Mouse (Mus musculus): ENCODE measurements around the gene Ppm1h. TPM values are rescaled to one million over a fixed set of nuclear protein-coding genes. Genes with fewer than 3 reads are reported as not detected.
"Not testable (repeated sequence)": the region's sequence is repeated elsewhere in the genome, so short reads cannot be mapped to it uniquely, and the experiment has no call there.

The Ppm1h gene
- polyA plus RNA-seq, 1 experiment from 2014 or later: 10.7 TPM

DNA sequence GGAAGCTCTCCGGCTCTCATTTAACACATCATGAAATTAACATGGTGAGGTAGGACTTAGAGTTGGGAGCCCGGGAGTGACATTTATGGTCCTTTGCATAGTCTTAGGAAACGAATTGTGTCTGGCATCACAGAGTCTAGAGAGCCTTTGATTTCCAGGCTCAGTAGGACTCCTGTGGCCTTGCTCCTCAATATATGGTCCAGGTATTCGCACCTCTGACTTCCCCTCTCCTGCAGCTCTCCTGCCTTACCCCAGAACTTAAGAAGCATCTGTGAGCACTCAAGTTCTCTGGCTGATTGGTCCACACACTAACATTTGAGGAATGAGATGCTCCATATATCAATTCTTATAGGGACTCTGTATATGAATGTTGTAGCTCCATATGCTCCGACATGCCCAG lies 240.2 kb downstream of the Ppm1h start:
- Histone ChIP-seq H3K4me2 (replicated peaks) (no peak overlapping the region), H3K4me3 (no peak overlapping the region), H3K9ac (replicated peaks) (no peak overlapping the region), H3K9me3 (no peaks in the 10 kb centered on the region), H3K27me3 (no peaks in the 10 kb centered on the region), H3K4me1 (no peaks in the 10 kb centered on the region), H3K27ac (replicated peaks) (no peak overlapping the region), H3K36me3 (no peaks in the 10 kb centered on the region)
- WGBS: 94% methylated on average over 5 of the region's 5 CpGs
- ATAC-seq (replicated peaks): no peak

DNA sequence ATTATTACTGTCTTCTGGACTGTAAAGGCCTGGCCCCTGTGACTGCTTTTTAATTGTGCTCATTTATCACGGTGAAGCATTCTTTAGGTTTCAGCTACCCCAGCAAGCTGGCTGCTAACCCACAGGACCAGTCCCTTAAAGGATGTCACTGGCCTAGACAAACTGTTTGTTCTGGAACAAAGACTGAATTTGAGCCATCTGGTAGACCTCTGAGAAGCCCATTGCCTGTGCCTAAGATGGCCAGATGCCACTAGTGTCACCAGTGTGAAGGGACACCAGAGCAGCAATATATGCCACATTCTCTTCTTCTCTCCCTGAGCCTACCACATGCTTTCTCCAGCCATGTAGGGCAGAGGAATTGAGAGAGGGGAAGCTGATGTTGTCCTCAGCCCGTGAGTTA lies 240.9 kb downstream of the Ppm1h start:
- no peak overlapping the region for H3K9ac ChIP-seq (replicated peaks)
- no peaks in the 10 kb centered on the region for H3K27me3 ChIP-seq
- no peak for ATAC-seq (replicated peaks)
- no peak overlapping the region for H3K27ac ChIP-seq (replicated peaks)
- no peaks in the 10 kb centered on the region for H3K36me3 ChIP-seq
- no peak overlapping the region for H3K4me3 ChIP-seq
- 86% methylated on average over 2 of the region's 2 CpGs for WGBS
- H3K4me2 ChIP-seq (replicated peaks): no peak overlapping the region
- H3K9me3 ChIP-seq: no peaks in the 10 kb centered on the region
- no peaks in the 10 kb centered on the region for H3K4me1 ChIP-seq

DNA sequence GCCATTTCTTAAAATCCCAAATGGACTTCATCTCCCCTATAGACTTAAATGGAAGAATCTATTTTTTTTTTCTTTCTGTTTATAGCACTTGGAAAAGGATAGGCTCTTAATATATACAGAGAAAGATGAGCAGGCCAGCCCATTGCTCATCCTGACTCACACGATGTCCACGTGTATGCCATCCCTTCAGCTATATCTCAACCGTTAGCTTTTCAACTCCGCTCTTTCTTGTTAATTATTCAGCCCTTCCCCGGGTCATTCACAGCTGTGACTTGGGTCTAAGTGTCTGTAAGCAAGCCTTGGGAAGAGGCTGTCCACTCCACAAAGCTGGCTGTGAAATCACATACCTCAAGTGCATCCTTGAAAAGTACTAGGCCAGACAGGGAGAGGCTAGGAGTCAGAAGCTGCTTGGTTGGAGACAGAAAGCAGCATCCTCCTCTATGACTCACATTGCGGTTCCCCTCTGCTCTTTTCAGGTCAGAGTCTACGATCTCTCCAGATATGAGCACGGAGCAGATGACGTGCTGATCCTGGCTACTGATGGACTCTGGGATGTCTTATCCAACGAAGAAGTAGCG lies 241.7 kb downstream of the Ppm1h start:
- H3K9ac ChIP-seq (replicated peaks): no peak overlapping the region
- H3K9me3 ChIP-seq: no peaks in the 10 kb centered on the region
- no peak overlapping the region for H3K4me3 ChIP-seq
- H3K4me1 ChIP-seq: no peaks in the 10 kb centered on the region
- H3K4me2 ChIP-seq (replicated peaks): no peak overlapping the region
- H3K36me3 ChIP-seq: no peaks in the 10 kb centered on the region
- H3K27me3 ChIP-seq: no peaks in the 10 kb centered on the region
- ATAC-seq (replicated peaks): no peak
- WGBS: 95% methylated on average over 11 of the region's 11 CpGs
- H3K27ac ChIP-seq (replicated peaks): no peak overlapping the region

DNA sequence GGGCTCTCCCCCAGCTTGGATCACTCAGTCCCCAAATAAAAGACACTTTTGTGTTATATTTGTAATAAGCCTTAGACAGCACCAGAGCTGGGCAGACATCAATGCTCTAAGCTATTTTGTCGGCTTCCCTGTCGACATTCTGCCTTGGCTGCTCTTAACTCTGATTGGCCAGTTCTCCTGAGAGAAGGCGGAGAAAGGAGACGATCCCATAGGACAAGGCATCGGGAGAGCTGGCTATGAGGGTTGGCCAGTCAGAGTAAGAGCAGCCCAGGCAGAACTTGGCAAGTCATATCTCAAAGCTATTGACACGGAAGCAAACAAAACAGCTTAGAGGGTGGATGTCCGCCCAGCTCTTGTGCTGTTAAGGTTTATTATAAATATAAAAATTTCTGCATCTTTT lies 243.7 kb downstream of the Ppm1h start:
- no peaks in the 10 kb centered on the region for H3K27me3 ChIP-seq
- WGBS: 39% methylated on average over 7 of the region's 7 CpGs
- peak; percentile 71 for ATAC-seq (replicated peaks)

DNA sequence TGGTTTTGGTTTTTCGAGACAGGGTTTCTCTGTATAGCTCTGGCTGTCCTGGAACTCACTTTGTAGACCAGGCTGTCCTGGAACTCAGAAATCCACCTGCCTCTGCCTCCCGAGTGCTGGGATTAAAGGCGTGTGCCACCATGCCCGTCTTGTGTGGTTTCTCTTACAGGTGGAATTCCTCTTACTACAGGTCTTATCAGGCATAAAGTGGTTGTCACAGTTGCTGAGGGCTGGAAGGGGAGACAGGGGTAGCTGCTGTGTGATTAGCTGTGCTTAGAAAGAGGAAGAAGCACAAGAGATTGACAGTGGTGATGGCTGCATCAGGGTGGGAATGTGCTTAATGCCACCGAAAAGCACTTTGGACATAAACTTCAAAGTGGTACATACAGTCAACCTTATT lies 246.0 kb downstream of the Ppm1h start:
- H3K27ac ChIP-seq (replicated peaks); ATAC-seq (replicated peaks); H3K4me2 ChIP-seq (replicated peaks); H3K4me3 ChIP-seq; H3K9ac ChIP-seq (replicated peaks); H3K4me1 ChIP-seq; H3K27me3 ChIP-seq; H3K9me3 ChIP-seq; H3K36me3 ChIP-seq: not testable (repeated sequence)
- WGBS: 88% methylated on average over 5 of the region's 5 CpGs

More for the DNA sequence above, 243.7 kb downstream of the Ppm1h start:
- H3K9ac ChIP-seq (replicated peaks): no peak overlapping the region
- no peak overlapping the region for H3K4me3 ChIP-seq
- H3K9me3 ChIP-seq: no peaks in the 10 kb centered on the region
- no peak overlapping the region for H3K27ac ChIP-seq (replicated peaks)
- no peaks in the 10 kb centered on the region for H3K36me3 ChIP-seq
- no peak overlapping the region for H3K4me2 ChIP-seq (replicated peaks)
- no peaks in the 10 kb centered on the region for H3K4me1 ChIP-seq

DNA sequence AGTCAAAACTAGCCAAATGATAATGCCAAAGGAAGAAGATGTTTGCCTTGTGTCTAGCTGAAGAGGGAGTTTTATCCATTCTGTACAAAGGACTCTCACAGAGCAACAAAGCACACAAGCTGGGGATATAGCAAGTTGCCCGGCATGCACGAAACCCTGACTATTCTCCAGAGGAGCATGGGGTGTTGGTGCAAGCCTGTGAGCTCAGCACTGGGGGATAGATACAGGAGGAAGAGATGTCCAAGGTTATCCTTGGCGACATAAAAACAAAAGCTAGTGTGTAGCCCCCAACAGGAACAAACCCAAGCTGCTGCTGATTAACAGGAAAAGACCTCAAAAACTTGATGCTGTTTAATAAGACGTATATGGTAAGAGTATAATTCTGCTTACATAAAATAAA lies 247.7 kb downstream of the Ppm1h start:
- H3K4me2 ChIP-seq (replicated peaks): no peak overlapping the region
- no peak overlapping the region for H3K9ac ChIP-seq (replicated peaks)
- H3K27ac ChIP-seq (replicated peaks): no peak overlapping the region
- H3K4me3 ChIP-seq: no peak overlapping the region
- no peak for ATAC-seq (replicated peaks)
- no peaks in the 10 kb centered on the region for H3K27me3 ChIP-seq
- no peaks in the 10 kb centered on the region for H3K36me3 ChIP-seq
- 87% methylated on average over 4 of the region's 4 CpGs for WGBS
- peaks cover 22% of the 10 kb centered on the region for H3K4me1 ChIP-seq
- no peaks in the 10 kb centered on the region for H3K9me3 ChIP-seq

DNA sequence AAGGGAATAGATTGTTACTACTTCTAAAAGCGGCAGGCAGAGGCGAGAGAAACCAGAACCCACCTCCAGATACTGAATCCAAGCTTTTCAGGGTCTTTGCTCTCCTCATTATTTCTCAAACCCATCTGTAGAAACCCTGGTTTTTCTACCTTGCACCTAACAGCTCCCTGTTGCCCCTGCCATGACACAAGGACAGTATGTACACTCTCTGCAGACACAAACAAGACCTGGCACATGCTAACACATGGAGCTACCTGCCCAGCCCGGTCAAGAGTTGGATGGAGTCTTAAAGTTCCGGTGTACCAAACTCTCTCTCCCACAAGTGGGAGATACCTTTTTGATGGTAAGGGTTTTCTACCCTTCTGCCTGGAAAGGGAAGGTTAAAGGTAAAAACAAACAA lies 252.0 kb downstream of the Ppm1h start:
- Histone ChIP-seq H3K36me3 (no peaks in the 10 kb centered on the region), H3K27ac (replicated peaks) (peak overlapping the region; percentile 87; the same call in 1 of the 2 replicates), H3K4me1 (peaks cover 43% of the 10 kb centered on the region), H3K9me3 (no peaks in the 10 kb centered on the region), H3K27me3 (no peaks in the 10 kb centered on the region), H3K9ac (replicated peaks) (no peak overlapping the region), H3K4me3 (no peak overlapping the region), H3K4me2 (replicated peaks) (no peak overlapping the region)
- ATAC-seq (replicated peaks): no peak
- 90% methylated on average over 4 of the region's 4 CpGs for WGBS

DNA sequence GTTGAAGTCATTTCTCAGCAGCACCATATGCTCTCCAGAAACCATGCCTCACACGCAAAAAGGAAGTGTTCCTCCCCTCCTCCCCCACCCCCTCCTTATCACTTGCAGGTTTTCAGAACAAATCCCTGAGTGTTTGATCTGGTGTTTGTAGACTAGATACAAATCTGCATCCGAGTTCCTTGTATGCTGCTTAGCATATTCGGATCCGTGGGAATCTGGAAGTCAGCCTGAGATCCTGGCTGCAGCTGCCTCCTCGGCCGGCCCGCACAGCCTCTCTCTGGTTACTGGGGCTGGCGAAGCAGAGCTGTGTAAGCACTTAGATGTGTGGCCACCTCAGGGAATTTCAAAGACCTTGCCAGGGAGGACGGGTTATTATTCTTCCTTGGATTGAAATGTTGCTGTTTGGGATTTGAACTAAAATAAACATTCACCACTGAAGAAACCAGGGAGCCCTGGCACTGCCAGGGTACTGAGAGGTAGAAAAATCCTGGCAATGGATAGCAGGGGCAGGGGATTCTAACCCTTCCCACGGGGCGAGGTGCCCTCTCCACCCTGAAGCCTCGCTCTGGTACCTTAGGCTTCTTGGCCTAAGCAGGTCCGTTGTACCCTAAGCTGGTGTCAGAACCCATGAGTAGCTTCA lies 252.8 kb downstream of the Ppm1h start:
- H3K9me3 ChIP-seq: no peaks in the 10 kb centered on the region
- H3K9ac ChIP-seq (replicated peaks): 0 out of 2 replicates have a peak overlapping the region, but pooled peaks have one; percentile 3
- no peaks in the 10 kb centered on the region for H3K27me3 ChIP-seq
- no peak overlapping the region for H3K4me3 ChIP-seq
- peak overlapping the region; percentile 13; the same call in 1 of the 2 replicates for H3K4me2 ChIP-seq (replicated peaks)
- 6% methylated on average over 13 of the region's 13 CpGs for WGBS
- H3K36me3 ChIP-seq: no peaks in the 10 kb centered on the region
- peaks cover 43% of the 10 kb centered on the region for H3K4me1 ChIP-seq
- peak; percentile 77 for ATAC-seq (replicated peaks)
- peak overlapping the region; percentile 87 for H3K27ac ChIP-seq (replicated peaks)

DNA sequence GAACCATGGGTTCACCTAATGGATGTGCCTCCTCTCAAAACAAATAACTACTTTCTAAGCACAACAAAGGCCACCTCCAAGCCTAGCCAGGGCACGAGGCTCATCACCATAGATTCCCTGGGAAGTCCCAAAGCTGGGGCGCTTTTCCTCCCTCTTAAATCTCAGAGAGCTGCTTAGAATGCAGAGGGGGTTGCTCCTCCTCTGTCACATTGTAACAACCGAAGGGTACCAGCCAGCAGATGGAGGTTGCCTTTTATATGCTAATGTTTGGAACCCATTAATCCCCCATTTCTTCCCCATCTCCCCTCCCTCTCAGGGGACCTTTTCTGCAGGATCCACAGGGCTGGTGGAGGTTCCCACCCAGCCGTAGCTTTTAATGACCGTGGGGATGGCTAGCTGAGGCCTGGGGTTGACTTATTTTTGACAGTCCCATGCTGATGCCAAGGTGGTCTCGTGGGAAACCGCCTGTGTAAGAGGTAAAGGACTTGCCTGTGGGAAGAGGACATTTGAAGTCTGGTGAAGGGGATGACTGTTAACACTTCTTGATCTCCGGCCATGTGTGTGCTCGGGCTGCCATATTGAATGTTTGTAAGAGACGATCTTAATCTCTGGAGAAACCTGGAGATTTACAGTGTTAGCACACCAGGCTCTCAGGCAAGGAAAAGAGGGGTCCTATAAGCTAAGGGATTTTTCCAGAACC lies 253.4 kb downstream of the Ppm1h start:
- H3K4me3 ChIP-seq: no peak overlapping the region
- peaks cover 43% of the 10 kb centered on the region for H3K4me1 ChIP-seq
- H3K9me3 ChIP-seq: no peaks in the 10 kb centered on the region
- 16% methylated on average over 10 of the region's 10 CpGs for WGBS
- no peak overlapping the region for H3K9ac ChIP-seq (replicated peaks)
- peak; percentile 82 for ATAC-seq (replicated peaks)
- no peaks in the 10 kb centered on the region for H3K27me3 ChIP-seq
- no peaks in the 10 kb centered on the region for H3K36me3 ChIP-seq
- peak overlapping the region; percentile 13; the same call in 1 of the 2 replicates for H3K4me2 ChIP-seq (replicated peaks)
- peak overlapping the region; percentile 87 for H3K27ac ChIP-seq (replicated peaks)

DNA sequence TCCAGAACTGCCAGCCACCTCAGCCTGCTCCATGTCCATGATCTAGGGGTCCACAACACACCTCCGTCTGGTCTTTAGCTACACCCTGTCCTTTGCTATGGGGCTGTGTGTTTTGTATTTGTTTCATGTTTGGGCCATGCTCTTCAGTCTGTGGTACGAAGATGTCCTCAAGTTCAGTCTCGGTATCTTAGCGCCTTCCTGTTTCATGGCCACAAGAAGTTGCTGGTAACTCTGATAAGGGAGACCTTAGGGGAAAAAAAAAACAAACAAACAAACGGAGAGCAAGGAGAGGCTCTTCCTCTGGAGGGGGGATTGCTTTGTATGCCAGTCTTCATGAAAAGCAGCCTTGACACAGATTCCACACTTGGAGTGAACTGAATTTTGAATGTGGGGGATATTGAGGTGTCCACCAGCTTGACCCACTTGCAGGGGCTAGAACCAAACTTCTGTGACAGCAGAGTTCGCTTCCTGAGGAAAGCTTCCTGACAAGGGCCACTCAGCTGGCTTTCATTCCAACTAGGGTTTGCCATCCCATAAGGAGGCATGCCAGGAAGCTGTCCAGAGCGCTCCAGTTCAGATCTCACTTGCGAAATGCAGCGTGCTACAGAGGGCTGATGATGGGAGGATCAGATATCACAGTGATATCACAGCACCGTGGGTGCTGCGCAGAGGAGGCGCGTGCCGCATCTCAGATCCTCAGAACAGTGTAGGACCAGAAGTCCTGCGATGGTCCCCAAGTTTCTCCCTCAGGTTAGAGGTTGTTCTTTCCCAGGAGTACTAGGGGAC lies 254.7 kb downstream of the Ppm1h start:
- whole genome bisulfite sequencing: 90% methylated on average over 15 of the region's 15 CpGs
- H3K4me1 ChIP-seq: peaks cover 43% of the 10 kb centered on the region
- no peak overlapping the region for H3K27ac ChIP-seq (replicated peaks)
- no peaks in the 10 kb centered on the region for H3K27me3 ChIP-seq
- H3K4me3 ChIP-seq: no peak overlapping the region
- no peaks in the 10 kb centered on the region for H3K9me3 ChIP-seq
- H3K9ac ChIP-seq (replicated peaks): no peak overlapping the region
- no peaks in the 10 kb centered on the region for H3K36me3 ChIP-seq
- H3K4me2 ChIP-seq (replicated peaks): no peak overlapping the region
- ATAC-seq (replicated peaks): no peak

DNA sequence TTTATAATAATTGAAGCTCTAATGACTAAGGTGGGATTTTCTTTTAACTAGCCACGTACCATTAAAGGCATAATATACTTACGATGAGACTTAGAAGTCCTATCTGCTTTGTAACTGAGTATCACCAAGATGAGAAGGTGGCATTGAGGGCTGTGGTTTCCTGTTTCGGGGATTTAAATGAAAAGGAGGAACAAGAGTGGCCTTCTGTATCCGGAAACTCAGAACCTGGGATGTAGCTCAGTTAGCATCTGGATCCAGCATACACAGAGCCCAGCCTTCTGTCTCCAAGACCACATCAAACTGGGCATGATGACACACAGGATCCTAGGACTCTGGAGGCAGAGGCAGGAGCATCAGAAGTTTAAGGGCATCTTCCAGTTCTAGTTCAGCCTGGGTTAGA lies 256.8 kb downstream of the Ppm1h start:
- H3K27ac ChIP-seq (replicated peaks); H3K9me3 ChIP-seq: not testable (repeated sequence)
- WGBS: no CpG with 5 or more reads among the region's 4 CpGs

DNA sequence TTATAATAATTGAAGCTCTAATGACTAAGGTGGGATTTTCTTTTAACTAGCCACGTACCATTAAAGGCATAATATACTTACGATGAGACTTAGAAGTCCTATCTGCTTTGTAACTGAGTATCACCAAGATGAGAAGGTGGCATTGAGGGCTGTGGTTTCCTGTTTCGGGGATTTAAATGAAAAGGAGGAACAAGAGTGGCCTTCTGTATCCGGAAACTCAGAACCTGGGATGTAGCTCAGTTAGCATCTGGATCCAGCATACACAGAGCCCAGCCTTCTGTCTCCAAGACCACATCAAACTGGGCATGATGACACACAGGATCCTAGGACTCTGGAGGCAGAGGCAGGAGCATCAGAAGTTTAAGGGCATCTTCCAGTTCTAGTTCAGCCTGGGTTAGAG lies 258.8 kb downstream of the Ppm1h start:
- not testable (repeated sequence) for H3K36me3 ChIP-seq; H3K27me3 ChIP-seq; H3K27ac ChIP-seq (replicated peaks); H3K9me3 ChIP-seq; H3K9ac ChIP-seq (replicated peaks); H3K4me2 ChIP-seq (replicated peaks); ATAC-seq (replicated peaks); H3K4me3 ChIP-seq
- H3K4me1 ChIP-seq: peaks cover 10% of the 10 kb centered on the region
- no CpG with 5 or more reads among the region's 4 CpGs for WGBS

More for the DNA sequence above, 256.8 kb downstream of the Ppm1h start:
- peaks cover 30% of the 10 kb centered on the region for H3K4me1 ChIP-seq
- H3K36me3 ChIP-seq; H3K4me2 ChIP-seq (replicated peaks); H3K4me3 ChIP-seq; H3K27me3 ChIP-seq; ATAC-seq (replicated peaks); H3K9ac ChIP-seq (replicated peaks): not testable (repeated sequence)

Data from forebrain, embryonic 15.5 days (tissue).